Mouse (Mus musculus) right cerebral cortex, postnatal 4 days (tissue): Measurements from ENCODE around the gene Arhgef33.
A peak's percentile ranks its signal among the peaks of the same experiment; 100 is the strongest.
"Not testable (repeated sequence)": the region's sequence is repeated elsewhere in the genome, so short reads cannot be mapped to it uniquely, and the experiment has no call there.

Experiments
- DNase-seq: peaks from one replicate; pipeline ENCODE4 v3.0.0-alpha.2; 2022

Arhgef33 gene

GRCm38 (mm10) chr17:80307251-80307650, at the start of gene Arhgef33:
Gene Arhgef33, plus strand, starts transcription at chr17:80307407.
- no peak for DNase-seq

- DNase-seq, result no peak
These were observed 40.1 kb upstream of the Arhgef33 start for GRCm38 (mm10) chr17:80267065-80267464.

GRCm38 (mm10) chr17:80268151-80268550, 39.1 kb upstream of the Arhgef33 start:
- DNase-seq, result no peak

DNA sequence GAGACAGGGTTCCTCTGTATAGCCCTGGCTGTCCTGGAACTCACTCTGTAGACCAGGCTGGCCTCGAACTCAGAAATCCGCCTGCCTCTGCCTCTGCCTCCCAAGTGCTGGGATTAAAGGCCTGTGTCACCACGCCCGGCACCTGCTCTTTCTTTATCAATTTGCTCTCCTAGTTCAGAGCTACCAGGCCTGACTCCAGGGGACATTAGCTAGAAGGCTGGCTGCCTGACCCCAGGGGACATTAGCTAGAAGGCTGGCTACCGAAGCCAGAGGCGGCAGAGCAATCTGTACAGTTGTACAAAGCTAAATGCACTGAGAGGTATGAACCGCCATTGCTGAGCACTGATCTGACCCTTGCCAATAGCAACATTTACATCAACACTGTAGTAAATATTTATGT, 36.6 kb upstream of the Arhgef33 start:
- not testable (repeated sequence) for DNase-seq

DNA sequence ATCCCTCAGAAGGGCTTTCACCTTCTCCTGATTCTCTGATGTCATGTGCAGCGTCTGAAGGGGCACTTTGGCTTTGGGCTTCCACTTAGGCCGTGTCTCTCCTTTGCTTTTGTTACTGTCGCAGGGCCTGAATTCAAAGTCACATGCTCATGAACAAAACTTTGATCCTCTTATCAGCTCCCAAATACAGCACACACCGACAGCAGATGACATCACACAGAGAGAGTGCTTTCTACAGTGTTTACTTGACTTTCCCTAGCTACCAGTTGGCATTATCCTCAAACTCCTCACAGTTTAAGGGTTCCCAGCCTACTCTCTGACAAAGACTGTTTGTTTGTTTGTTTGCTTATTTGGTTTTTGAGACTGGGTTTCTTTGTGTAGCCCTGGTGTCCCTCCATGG, 29.0 kb upstream of the Arhgef33 start:
- no peak for DNase-seq

DNA sequence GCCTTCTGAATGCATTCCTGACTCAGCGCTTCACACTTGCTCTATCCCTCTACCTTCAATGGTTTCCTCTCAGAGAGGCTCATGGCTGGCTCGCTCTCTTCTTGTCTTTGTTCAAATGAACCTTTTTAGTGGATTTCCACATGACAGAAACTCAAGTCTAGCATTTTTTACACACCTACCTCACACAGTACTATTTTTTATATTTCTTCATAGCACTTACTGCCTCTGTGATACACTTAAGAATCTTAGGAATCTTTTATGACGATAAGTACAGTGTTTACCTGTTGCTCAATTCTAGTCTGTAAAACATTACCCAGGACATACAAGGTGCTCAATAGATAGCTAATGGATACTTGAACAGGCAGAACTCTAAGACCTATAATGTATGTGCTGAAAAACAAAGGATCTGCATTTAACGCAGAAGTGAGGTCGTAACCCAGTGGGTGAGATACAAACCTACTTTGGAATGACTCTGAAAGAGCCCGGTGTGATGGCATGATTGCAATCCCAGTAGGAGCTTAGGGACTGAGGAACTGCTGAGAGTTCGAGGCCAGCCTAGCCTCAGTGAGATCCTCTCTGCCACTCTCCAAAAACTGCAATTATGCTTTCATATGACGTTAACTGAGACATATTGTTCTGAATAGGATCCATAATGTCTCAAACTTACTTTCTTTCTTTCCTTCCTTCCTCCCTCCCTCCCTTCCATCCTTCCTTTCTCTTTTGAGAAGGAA, 27.7 kb upstream of the Arhgef33 start:
- DNase-seq, result no peak

- no peak for DNase-seq
These were observed 22.8 kb upstream of the Arhgef33 start for GRCm38 (mm10) chr17:80284446-80284845.

DNA sequence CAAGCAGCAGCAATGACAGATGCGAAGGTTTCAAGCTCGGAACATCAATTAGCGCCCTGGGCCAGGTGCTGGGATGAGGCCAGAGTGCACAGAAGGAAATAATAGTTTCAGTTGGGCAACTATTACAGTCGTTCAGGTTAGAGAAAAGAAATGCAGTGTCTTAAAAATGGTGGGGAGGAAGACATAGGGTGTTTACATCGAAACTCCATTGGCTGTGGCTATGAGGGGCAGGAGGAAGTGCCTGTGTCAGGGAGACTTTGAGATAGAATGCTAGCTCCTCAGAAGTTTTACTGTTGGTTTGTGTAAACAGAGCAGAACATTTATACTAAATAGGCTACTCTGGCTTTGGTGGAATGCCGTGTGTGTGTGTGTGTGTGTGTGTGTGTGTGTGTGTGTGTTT, 19.2 kb upstream of the Arhgef33 start:
- DNase-seq, result no peak

DNA sequence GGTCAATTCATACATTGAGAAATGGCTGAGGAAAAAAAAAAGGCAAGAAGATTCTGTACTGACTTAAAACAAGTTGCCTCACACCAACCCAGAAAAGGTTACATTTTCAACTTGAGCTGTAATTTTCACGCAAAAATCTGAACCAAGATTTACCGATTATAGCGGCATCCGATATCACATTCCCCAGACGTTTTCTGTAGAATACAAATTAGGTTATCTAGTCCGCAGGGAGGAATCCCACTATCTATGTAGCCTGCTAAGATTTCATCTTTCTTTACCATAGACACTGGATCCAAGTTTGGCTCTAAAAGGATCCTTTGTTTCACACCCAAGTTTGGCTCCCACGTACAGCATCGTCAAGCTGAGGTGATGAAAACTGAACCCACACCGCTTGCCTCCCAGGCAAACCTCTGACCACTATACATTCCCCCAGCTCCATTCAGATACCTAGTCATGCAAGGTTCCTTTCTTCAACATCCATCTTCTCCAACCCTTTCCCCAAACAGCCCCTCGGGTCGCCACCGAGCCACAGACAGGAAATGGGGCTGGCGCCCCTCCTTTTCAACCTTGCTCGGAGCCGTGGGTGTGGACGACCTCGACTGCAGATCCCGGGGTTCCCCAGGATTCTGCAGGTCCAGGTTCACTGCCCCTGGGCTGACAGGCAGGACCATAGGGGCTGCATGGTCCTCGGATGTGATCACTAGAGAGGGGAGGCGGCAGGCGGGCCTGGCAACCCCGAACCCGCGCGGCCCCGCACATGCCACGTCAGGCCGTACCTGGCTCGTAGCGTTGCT, 17.7 kb upstream of the Arhgef33 start:
- no peak for DNase-seq

DNA sequence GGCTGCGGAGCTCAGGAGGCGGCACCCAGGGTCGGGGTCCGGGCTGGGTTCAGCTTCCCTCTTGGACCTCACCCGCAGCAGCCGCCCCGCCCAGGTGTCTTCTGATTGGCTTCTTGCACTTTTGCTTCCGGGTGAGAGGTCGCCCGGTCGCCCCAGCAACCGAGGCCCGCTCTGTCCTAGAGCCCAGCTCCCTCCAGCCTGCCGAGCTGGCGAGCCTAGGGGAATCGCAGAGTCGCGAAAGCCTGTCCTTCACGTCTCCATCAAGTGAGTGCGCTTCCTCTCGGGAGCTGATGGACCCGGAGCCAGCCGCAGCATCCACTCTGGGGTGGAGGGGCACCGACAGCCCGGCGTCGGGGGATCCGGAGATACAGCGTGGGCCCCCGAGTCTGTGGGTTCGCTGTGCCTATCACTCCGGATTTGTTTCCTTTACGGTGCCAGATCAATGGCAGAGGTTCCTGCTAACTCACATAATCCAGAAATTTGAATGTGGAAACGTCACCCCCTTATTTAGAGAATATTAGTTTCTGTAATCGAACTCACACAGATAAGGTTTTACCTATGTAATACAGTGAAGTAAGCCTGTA, 17.0 kb upstream of the Arhgef33 start, which contains the start of the genes Morn2 and Dhx57:
TSS of gene Morn2 (plus strand) at position 130 of the 584 bp plus-strand sequence.
TSS of gene Dhx57 (minus strand) at position 403 of the 584 bp plus-strand sequence.
- DNase-seq, result peak; percentile 99

DNA sequence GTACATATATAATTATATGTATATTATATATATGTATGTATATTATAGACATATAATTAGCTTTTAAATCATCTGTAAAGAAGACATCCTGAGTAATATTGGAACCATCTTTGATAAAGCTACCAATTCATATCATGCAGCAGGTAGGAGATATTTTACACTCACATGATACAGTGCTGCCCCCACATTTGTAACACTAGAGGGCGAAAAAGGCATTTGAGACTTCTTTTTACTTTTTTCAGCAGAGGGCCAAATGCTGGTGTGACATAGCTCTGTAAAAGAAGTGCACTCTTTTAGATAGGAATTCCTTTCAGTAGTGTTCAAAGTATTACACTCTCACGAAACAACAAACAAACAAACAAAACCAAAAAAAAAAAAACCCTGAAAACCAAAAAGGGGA, 16.1 kb upstream of the Arhgef33 start:
- no peak for DNase-seq

GRCm38 (mm10) chr17:80295258-80295657, 11.9 kb upstream of the Arhgef33 start:
- DNase-seq, result no peak

GRCm38 (mm10) chr17:80298844-80299243, 8.4 kb upstream of the Arhgef33 start:
- no peak for DNase-seq

GRCm38 (mm10) chr17:80311761-80312160, 4.6 kb downstream of the Arhgef33 start:
- no peak for DNase-seq

DNA sequence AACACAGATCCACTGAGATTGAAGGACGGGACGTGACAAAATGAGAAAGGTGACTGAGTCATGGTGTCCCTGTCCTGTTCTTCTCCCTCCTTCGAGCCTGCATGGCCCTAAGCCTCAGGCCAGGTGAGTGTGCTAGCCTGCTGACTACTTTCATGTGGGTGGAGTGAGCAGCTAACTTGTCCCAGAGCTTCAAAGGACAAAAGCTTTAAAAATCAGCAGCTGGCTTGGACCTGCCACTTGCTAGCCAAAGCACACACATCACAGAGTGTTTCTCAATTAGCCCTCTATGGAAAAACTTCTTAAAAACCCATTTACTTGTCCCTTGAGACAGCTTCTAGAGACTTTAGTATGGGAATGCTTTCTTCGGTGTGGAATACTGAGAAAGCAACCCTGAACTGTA, 5.2 kb downstream of the Arhgef33 start:
- no peak for DNase-seq

GRCm38 (mm10) chr17:80322228-80322627, 15.0 kb downstream of the Arhgef33 start:
- no peak for DNase-seq

GRCm38 (mm10) chr17:80323015-80323414, 15.8 kb downstream of the Arhgef33 start:
- DNase-seq, result no peak

GRCm38 (mm10) chr17:80323658-80324057, 16.5 kb downstream of the Arhgef33 start:
- no peak for DNase-seq

DNA sequence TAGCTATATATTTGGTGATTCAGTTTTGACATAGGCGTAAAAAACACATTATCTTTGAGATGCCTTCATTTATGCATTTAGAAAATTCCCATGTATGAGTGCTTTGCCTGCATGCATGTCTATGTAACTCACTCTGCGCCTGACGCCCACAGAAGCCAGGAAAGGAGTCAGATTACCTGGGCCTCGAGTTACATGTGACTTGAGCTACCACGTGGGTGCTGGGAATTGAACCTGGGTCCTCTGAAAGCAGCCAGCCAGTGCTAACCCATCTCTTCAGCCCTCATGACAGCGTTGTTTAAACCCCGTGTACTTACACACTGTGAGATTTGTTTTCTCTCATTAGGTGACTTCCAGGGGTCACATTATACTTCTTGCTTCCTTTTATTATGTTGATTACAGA, 17.3 kb downstream of the Arhgef33 start:
- no peak for DNase-seq

DNA sequence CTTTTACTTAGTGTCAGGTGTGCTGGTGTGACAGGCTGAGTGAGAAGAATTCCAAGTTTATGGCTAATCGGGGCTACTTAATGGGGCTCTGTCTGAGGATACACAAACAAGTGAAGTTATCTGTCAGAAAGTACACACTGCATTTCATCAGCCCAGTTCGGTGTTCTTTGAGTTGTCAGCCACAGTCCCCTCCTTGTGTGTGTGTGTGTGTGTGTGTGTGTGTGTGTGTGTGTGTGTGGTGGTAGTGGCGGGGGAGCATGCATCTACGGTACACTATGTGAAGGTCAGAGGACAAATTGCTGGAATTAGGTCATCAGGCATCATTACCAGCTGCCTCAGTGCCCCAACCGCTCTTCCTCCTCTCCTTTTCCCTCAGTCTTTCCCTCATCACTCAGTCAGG, 18.2 kb downstream of the Arhgef33 start:
- no peak for DNase-seq

- DNase-seq, result no peak
These were observed 19.2 kb downstream of the Arhgef33 start for GRCm38 (mm10) chr17:80326431-80326830.

- DNase-seq, result peak; percentile 16
These were observed 25.2 kb downstream of the Arhgef33 start for GRCm38 (mm10) chr17:80332386-80332785.

- peak; percentile 7 for DNase-seq
These were observed 38.1 kb downstream of the Arhgef33 start for GRCm38 (mm10) chr17:80345277-80345676.
